Mouse (Mus musculus) forebrain, embryonic 12.5 days (tissue): ENCODE data around the gene Zfp663. TPM values are rescaled to one million over a fixed set of nuclear protein-coding genes. Genes with fewer than 3 reads are reported as not detected.

ENCODE experiments used
- polyA plus RNA-seq: library from polyadenylated mRNA; unstranded; fragments of >200 nt; fragmentation: Nextera tagmentation; extraction: Ambion mirVana; gene quantifications from 2 replicates; pipeline ENCODE4 v1.2.1, GENCODE M21; 2016

Gene Zfp663
- polyA plus RNA-seq, 1 experiment from 2014 or later, result 6.9 TPM

Other genes with a start within 250 kb of the Zfp663 start
- gene Cdh22, start 133.9 kb downstream of the Zfp663 start, polyA plus RNA-seq, result 10.6 and 11.4 TPM in 2 replicates
- 57.9 and 62.4 TPM in 2 replicates for gene Slc35c2, start 80.9 kb downstream of the Zfp663 start, polyA plus RNA-seq
- gene Elmo2, start 42.2 kb downstream of the Zfp663 start, polyA plus RNA-seq, result 94.6 and 99.7 TPM in 2 replicates
- 22.9 and 24.0 TPM in 2 replicates for gene Zfp334, start 19.5 kb upstream of the Zfp663 start, polyA plus RNA-seq
- 0.06 TPM in 1 of 2 replicates, not detected in the other for gene Ocstamp, start 31.7 kb upstream of the Zfp663 start, polyA plus RNA-seq
- gene Slc13a3, start 104.5 kb upstream of the Zfp663 start, polyA plus RNA-seq, result 2.1 and 3.3 TPM in 2 replicates
- 43.3 and 47.5 TPM in 2 replicates for gene Trp53rka, start 124.6 kb upstream of the Zfp663 start, polyA plus RNA-seq
- gene Slc2a10, start 135.1 kb upstream of the Zfp663 start, polyA plus RNA-seq, result 4.1 and 4.6 TPM in 2 replicates
- gene Eya2, start 226.3 kb upstream of the Zfp663 start, polyA plus RNA-seq, result 7.8 and 7.9 TPM in 2 replicates